Mouse (Mus musculus): Measurements from ENCODE around the gene Col2a1.

The Col2a1 gene

DNA sequence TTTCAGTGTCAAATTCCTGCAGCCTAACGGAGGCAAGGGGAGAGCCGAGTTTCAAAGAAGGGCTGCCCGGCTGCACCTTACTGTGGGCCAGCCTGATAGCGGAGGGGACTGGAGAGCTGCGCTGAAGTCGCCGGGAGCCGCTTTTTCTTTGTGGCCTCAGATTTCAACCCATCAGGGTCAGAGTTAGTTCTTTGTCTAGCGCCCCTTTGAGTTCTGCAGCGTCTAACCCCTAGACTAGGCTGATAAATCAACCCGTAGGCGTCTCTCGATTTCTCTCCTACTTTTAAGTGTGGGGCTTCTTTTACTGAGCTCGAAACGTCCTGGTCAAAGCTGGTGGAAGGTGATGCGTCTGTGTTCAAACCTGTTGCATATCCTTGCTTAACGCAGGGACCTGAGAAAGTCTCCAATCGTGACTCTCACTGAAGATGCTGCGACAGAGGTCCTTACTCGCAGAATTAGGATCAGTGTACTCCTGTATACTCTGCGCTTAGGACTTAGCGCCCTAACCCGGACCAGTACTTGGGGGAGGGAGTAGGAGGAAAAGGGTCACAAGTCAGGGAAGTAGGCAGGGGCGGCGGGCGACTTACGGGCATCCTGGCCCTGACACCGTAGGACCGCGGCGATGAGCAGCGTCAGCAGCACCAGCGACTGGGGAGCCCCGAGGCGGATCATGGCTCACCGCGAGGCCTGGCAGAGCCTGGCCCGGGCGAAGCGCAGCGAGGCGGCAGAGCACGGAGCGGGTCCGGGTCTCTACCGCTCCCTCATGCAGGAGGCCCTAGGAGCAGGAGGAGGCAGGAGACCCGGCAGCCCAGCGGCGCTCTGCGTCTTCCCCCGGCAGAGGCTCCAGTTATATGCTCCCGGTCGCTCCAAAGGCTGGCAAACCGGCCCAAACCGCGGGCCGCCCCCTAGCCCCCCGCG is at the start of gene Col2a1:
TSS of gene Col2a1 (minus strand) at position 874 of the 918 bp plus-strand sequence.
- DNase-seq (ENCODE audit: low read depth) = no peak

GRCm38 (mm10) chr15:98051685-98052084 is 47.2 kb upstream of the Col2a1 start:
- DNase-seq (ENCODE audit: low read depth) = no peak

- peak; percentile 64 for DNase-seq (ENCODE audit: low read depth)
Measured at GRCm38 (mm10) chr15:98048918-98049700, 44.6 kb upstream of the Col2a1 start.

- DNase-seq (ENCODE audit: low read depth) = no peak
Measured at GRCm38 (mm10) chr15:98044387-98044786, 39.9 kb upstream of the Col2a1 start.

DNA sequence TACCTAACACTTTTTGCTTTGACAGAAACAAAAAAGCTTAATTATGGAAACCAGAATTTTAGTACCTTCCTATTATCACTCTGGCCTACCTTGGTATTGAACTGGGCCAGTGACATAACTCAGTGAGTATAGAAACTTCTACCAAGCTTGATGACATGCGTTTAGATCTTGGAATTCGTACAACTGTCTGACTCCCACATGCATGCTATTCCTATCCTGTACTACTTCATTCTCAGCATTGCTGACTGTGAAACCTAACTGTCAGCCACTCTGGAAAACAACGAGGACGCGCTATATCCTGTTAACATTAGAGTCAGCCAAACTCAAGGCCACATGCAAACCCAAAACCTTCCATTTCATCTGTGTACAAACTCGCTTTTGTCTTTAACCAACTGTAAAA is 39.5 kb upstream of the Col2a1 start:
- no peak for DNase-seq (ENCODE audit: low read depth)

DNA sequence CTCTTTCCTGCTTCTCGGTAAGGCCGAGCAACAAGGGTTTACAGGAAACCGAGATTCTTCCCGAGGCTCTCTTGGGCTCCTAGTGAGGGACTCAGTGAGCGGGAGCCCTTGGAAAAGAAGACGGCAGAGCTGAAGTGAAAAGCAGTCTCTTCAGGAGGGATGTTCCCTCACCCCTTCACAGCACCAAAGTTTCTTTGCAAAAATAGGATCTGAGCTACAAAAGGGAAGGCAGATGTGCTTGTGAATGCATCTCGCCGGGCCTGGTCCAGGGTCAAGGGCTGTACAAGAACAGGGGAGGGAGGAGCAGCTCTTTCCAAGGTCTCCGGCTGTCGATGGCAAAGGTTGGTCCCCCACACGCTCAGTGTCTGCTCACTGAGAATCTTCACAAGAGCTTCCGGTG is 38.0 kb upstream of the Col2a1 start:
- DNase-seq (ENCODE audit: low read depth) = no peak

- DNase-seq (ENCODE audit: low read depth) = no peak
Measured at GRCm38 (mm10) chr15:98039682-98040081, 35.2 kb upstream of the Col2a1 start.

- no peak for DNase-seq (ENCODE audit: low read depth)
Measured at GRCm38 (mm10) chr15:98036578-98036977, 32.1 kb upstream of the Col2a1 start.

DNA sequence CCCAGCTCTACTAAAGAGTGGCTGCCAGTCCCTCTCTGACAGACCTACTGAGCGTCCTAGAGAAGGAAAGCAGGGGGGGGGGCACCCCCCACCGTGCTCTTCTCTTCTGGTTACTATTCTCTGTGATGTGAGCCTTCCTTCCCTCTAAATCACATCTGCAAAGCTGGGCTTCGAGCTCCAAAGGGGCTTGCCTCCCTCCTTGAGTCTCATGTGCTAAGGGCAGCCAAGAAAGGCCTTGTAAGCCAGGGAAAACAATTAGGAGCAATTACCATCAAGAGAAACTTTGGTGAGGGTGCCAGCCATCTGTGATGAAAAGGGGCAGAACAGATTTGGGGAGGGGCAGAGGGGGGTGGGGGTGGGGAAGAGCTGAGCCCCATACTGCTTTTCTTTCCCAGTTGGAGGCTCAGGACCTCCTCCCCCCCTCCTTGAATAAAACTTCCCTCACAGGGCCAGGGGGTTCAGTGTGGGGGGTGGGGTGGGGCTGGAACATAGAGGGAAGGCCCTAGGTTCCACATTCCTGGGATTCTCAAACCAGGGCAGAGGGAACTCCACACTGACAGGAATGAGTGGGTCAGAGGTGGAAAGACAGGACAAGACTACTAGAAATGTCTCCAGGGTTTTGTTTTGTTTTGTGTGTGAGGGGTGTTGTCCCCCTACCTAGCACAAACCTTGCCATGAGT is 30.7 kb upstream of the Col2a1 start:
- DNase-seq (ENCODE audit: low read depth) = no peak

DNA sequence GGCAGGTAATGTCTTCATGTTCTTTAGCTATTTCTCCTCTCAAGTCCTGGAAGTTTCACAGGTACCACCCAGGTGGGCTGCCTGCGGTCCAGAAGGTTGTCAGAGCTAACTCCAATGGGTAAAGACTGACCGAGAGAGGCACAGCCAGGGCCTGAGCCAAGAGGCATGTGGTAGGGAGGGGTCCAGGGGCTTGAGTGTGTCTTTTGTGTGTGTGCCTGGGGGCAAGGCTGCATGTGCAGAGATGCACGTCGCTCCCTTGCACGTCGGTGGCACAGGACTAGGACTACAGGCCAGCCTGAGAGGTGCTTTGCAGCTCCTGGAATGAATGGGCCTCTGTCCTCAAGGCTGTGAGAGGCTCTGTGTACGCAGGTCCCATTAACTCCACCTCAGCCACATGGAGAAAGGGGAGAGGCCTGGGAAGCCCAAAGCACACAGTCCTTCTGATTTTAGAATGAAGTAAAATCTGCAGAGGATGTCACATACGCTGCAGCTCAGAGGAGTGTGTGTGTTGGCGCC is 28.8 kb upstream of the Col2a1 start:
- DNase-seq (ENCODE audit: low read depth) = no peak

DNA sequence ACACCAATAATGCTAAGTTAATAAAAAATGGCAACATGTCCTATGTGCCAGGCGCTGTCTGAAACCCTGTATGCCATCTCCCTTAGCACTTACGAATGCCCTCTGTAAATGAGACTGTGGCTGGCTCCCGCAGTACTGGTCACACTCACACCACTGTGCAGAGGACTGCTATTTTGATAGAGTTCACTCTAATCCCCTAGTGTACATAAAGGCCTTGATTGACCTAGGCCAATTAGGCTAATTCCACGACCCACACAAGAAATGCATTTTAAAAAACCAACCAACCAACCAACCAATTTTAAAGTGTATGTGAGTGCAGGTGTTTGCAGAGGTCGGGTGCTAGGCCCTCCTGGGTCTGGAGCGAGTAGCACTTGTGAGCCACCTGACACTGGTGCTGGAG is 25.3 kb upstream of the Col2a1 start:
- no peak for DNase-seq (ENCODE audit: low read depth)

- peak; percentile 67 for DNase-seq (ENCODE audit: low read depth)
Measured at GRCm38 (mm10) chr15:98026967-98027904, 22.7 kb upstream of the Col2a1 start.

DNA sequence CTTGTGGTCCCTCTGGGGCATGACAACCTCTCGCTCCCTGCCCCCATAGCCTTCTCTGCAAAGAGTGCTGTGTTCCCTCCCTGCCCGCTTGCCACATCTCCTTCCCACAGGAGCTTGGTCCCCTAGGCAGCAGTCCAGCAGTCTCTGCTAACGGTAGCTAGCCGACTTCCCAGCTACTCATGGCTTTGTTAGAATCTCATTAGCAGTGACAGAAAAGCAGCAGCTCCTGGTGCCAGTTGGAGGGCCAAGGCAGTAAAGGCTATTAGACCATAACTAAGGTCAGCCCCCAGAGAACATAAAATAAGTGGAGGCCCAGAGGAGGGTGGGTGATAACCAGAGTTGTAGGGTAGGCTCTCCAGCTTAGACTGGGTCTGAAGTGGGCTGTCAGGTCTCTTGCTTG is 21.1 kb upstream of the Col2a1 start:
- DNase-seq (ENCODE audit: low read depth) = no peak

- DNase-seq (ENCODE audit: low read depth) = no peak
Measured at GRCm38 (mm10) chr15:98023137-98023536, 18.6 kb upstream of the Col2a1 start.

DNA sequence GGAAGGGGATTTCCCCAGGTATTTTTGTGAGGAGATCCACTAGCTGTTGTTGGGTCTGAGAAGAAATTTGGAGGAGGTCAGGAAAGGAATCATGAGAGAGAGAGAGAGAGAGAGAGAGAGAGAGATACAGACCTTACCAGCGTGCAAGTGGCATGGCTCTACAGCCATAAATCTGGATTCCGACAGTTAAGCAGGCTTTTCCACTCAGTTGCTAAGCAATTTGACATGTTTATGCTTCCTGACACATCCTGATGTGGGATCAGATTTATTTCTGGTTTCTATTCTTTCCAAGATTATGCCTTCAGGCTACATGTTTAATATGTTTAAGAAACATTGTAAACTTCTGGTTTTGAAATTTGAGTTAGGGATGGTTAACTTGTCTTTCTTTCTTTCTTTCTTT is 17.4 kb upstream of the Col2a1 start:
- no peak for DNase-seq (ENCODE audit: low read depth)

- DNase-seq (ENCODE audit: low read depth) = no peak
Measured at GRCm38 (mm10) chr15:98019047-98019446, 14.6 kb upstream of the Col2a1 start.

DNA sequence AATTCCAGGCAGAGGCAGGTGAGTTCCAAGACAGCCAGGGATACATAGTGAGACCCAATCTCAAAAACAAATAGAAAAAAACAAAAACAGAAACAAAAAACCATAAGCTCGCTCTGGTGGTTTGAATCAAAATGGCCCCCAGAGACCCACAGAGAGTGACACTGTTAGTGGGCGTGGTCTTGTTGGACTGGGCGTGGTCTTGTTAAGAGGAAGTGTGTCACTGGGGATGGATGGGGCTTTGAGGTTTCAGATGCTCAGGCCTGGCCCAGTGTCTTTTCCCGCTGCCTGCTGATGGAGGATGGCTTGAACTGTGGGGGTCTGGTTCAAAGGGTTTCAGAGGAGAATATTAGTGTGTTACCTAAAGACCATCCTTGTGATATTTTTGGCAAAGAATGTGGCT is 13.4 kb upstream of the Col2a1 start:
- no peak for DNase-seq (ENCODE audit: low read depth)

DNA sequence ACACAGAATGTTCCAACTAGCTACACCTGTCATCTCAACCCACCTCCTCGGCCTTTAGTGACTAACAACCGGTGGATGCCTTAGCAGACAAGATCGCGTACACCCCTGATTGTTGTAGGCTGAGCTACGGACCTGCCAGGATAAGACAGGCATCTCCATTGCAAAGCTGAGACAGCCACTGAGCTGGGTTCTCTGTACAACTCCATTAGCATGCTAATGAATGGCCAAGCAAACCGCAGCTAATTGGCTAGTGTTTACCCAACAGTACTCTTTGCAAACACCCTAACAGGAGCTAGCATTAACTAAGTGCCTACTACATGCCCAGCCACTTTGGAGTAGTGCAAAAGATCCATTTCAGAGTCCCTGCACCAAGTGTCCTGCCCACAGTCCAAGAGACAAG is 8.3 kb upstream of the Col2a1 start:
- DNase-seq (ENCODE audit: low read depth) = no peak

GRCm38 (mm10) chr15:98005181-98005580 is 686 bp upstream of the Col2a1 start:
- DNase-seq (ENCODE audit: low read depth) = no peak

DNA sequence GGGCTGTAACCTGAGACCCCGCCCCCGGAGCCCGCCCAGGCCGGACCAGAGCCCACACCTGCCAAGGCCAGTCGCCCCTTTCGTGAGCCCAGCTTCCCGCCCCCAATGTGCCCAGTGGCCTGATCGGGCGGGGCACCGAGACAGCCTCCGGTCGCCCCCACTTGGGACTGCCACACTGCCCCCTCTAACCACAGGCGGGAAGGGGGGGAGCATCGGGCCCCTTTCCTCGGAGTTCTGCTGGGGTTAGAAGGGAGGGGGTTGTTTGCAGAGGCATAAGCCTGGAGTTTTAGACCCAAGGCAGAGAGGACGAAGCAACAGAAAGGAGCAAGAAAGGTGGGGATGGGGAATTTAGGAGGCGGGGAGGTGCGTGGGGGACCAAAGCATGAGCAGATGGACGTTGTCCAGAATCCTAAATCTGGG is 255 bp upstream of the Col2a1 start:
- no peak for DNase-seq (ENCODE audit: low read depth)

All from fibroblast of lung, adult 2 months (primary cell).